Mouse (Mus musculus) lung, embryonic 14.5 days (tissue): ENCODE measurements around the gene Dok3. TPM values are rescaled to one million over a fixed set of nuclear protein-coding genes. Genes with fewer than 3 reads are reported as not detected.

ENCODE experiments used
- ATAC-seq: fragments of 200-750 bp; cut with Nextera tagmentation; 2 replicates; pipeline ENCODE4 v1.8.0; 2017; ENCODE audit warnings: mild to moderate bottlenecking, moderate TSS enrichment, moderate library complexity; ENCODE audit not compliant: insufficient read depth
- DNase-seq: peaks from one replicate; pipeline ENCODE4 v3.0.0-alpha.2; 2015
- H3K27ac ChIP-seq: fragments of 300-500 bp; sonication (generic); 2 replicates; pipeline ENCODE4 v1.5.1; 2014; ENCODE audit warnings: low read depth, mild to moderate bottlenecking, moderate library complexity
- H3K27me3 ChIP-seq: fragments of 300-500 bp; sonication (generic); 2 replicates; pipeline ENCODE4 v1.6.1; 2014; ENCODE audit warnings: low read length, control low read depth; ENCODE audit not compliant: insufficient read depth
- H3K36me3 ChIP-seq: fragments of 300-500 bp; sonication (generic); 2 replicates; pipeline ENCODE4 v1.6.1; 2014; ENCODE audit warnings: control low read depth; ENCODE audit not compliant: insufficient read depth
- H3K4me1 ChIP-seq: fragments of 300-500 bp; sonication (generic); 2 replicates; pipeline ENCODE4 v1.6.1; 2014; ENCODE audit warnings: antibody characterized with exemption, control low read depth; ENCODE audit not compliant: insufficient read depth
- H3K4me2 ChIP-seq: fragments of 300-500 bp; sonication (generic); 2 replicates; pipeline ENCODE4 v1.6.1; 2014; ENCODE audit warnings: mild to moderate bottlenecking
- H3K4me3 ChIP-seq: fragments of 300-500 bp; sonication (generic); 2 replicates; pipeline ENCODE4 v1.5.1; 2014; ENCODE audit warnings: low read depth, low read length
- H3K9ac ChIP-seq: fragments of 300-500 bp; sonication (generic); 2 replicates; pipeline ENCODE4 v1.6.1; 2014
- H3K9me3 ChIP-seq: fragments of 300-500 bp; sonication (generic); 2 replicates; pipeline ENCODE4 v1.6.1; 2016; ENCODE audit warnings: low read depth, low read length, control low read depth
- CTCF ChIP-seq: IDR thresholded peaks from 2 replicates; pipeline ENCODE4 v1.5.1; 2016; ENCODE audit warnings: antibody characterized with exemption, low read depth
- WGBS: fragments of 180-500 bp; shearing (Covaris S2); extraction: QIAGEN DNeasy Blood & Tissue Kit; methylation state at CpG from one replicate; pipeline ENCODE4 v1.1.7; 2014; 5-methylcytosine and 5-hydroxymethylcytosine counted together
- polyA plus RNA-seq: library from polyadenylated mRNA; unstranded; fragments of >200 nt; fragmentation: Nextera tagmentation; extraction: Ambion mirVana; gene quantifications from 2 replicates; pipeline ENCODE4 v1.2.1, GENCODE M21; 2014

Gene Dok3
- polyA plus RNA-seq, 1 experiment from 2014 or later, result 2.6 TPM

GRCm38 (mm10) chr13:55557499-55557898 is 28.4 kb upstream of the Dok3 start:
- DNase-seq (peak; percentile 10), ATAC-seq (no peak)
- TF ChIP-seq CTCF, result no peak
- H3K9ac ChIP-seq, result no peak overlapping the region
- H3K36me3 ChIP-seq, result peaks cover 49% of the 10 kb centered on the region
- H3K9me3 ChIP-seq, result no peaks in the 10 kb centered on the region
- H3K4me2 ChIP-seq, result no peak overlapping the region
- no peak overlapping the region for H3K27ac ChIP-seq
- no peaks in the 10 kb centered on the region for H3K4me1 ChIP-seq
- WGBS, result 71% methylated on average over 6 of the region's 6 CpGs
- H3K27me3 ChIP-seq, result no peaks in the 10 kb centered on the region
- no peak overlapping the region for H3K4me3 ChIP-seq

GRCm38 (mm10) chr13:55555921-55556320 is 26.8 kb upstream of the Dok3 start:
- WGBS, result 89% methylated on average over 9 of the region's 9 CpGs
- no peaks in the 10 kb centered on the region for H3K27me3 ChIP-seq

GRCm38 (mm10) chr13:55549061-55549460 is 20.0 kb upstream of the Dok3 start:
- TF ChIP-seq CTCF, result no peak
- H3K36me3 ChIP-seq, result peaks cover 86% of the 10 kb centered on the region
- H3K4me1 ChIP-seq, result no peaks in the 10 kb centered on the region
- ATAC-seq, result no peak
- H3K27ac ChIP-seq, result no peak overlapping the region
- H3K9ac ChIP-seq, result no peak overlapping the region
- 84% methylated on average over 15 of the region's 15 CpGs for WGBS
- no peak for DNase-seq
- no peak overlapping the region for H3K4me2 ChIP-seq
- no peak overlapping the region for H3K4me3 ChIP-seq
- H3K27me3 ChIP-seq, result no peaks in the 10 kb centered on the region
- H3K9me3 ChIP-seq, result no peaks in the 10 kb centered on the region

More at GRCm38 (mm10) chr13:55555921-55556320, 26.8 kb upstream of the Dok3 start:
- H3K4me3 ChIP-seq, result no peak overlapping the region
- H3K9me3 ChIP-seq, result no peaks in the 10 kb centered on the region
- no peaks in the 10 kb centered on the region for H3K4me1 ChIP-seq
- TF ChIP-seq CTCF, result no peak
- H3K36me3 ChIP-seq, result peaks cover 43% of the 10 kb centered on the region
- ATAC-seq, result no peak
- no peak for DNase-seq
- no peak overlapping the region for H3K4me2 ChIP-seq
- no peak overlapping the region for H3K27ac ChIP-seq
- no peak overlapping the region for H3K9ac ChIP-seq

GRCm38 (mm10) chr13:55548426-55548825 is 19.3 kb upstream of the Dok3 start:
- Histone ChIP-seq H3K27ac (no peak overlapping the region), H3K4me3 (no peak overlapping the region), H3K36me3 (peaks cover 85% of the 10 kb centered on the region), H3K27me3 (no peaks in the 10 kb centered on the region), H3K9ac (no peak overlapping the region), H3K4me2 (no peak overlapping the region), H3K9me3 (no peaks in the 10 kb centered on the region), H3K4me1 (no peaks in the 10 kb centered on the region)
- DNase-seq (no peak), ATAC-seq (no peak)
- TF ChIP-seq CTCF, result no peak
- WGBS, result 81% methylated on average over 5 of the region's 5 CpGs

GRCm38 (mm10) chr13:55547916-55548315 is 18.8 kb upstream of the Dok3 start:
- 88% methylated on average over 2 of the region's 2 CpGs for WGBS
- H3K4me3 ChIP-seq, result no peak overlapping the region

GRCm38 (mm10) chr13:55544792-55545191 is 15.7 kb upstream of the Dok3 start:
- H3K27ac ChIP-seq, result no peak overlapping the region
- no peak for DNase-seq
- no peaks in the 10 kb centered on the region for H3K4me1 ChIP-seq
- H3K4me2 ChIP-seq, result no peak overlapping the region
- peaks cover 97% of the 10 kb centered on the region for H3K36me3 ChIP-seq
- WGBS, result 87% methylated on average over 6 of the region's 6 CpGs
- no peaks in the 10 kb centered on the region for H3K27me3 ChIP-seq
- no peak overlapping the region for H3K9ac ChIP-seq
- H3K9me3 ChIP-seq, result no peaks in the 10 kb centered on the region
- no peak for TF ChIP-seq CTCF
- ATAC-seq, result no peak
- no peak overlapping the region for H3K4me3 ChIP-seq

More at GRCm38 (mm10) chr13:55547916-55548315, 18.8 kb upstream of the Dok3 start:
- ATAC-seq (no peak), DNase-seq (no peak)
- H3K9ac ChIP-seq, result no peak overlapping the region
- TF ChIP-seq CTCF, result no peak
- H3K4me1 ChIP-seq, result no peaks in the 10 kb centered on the region
- peaks cover 85% of the 10 kb centered on the region for H3K36me3 ChIP-seq
- H3K9me3 ChIP-seq, result no peaks in the 10 kb centered on the region
- no peak overlapping the region for H3K27ac ChIP-seq
- no peak overlapping the region for H3K4me2 ChIP-seq
- H3K27me3 ChIP-seq, result no peaks in the 10 kb centered on the region

- no peak overlapping the region for H3K9ac ChIP-seq
- no peak for TF ChIP-seq CTCF
- no peak for DNase-seq
- no peaks in the 10 kb centered on the region for H3K4me1 ChIP-seq
- no peaks in the 10 kb centered on the region for H3K9me3 ChIP-seq
- no peak overlapping the region for H3K4me2 ChIP-seq
- no peak overlapping the region for H3K4me3 ChIP-seq
- WGBS, result 89% methylated on average over 8 of the region's 8 CpGs
- peaks cover 97% of the 10 kb centered on the region for H3K36me3 ChIP-seq
- H3K27ac ChIP-seq, result no peak overlapping the region
- H3K27me3 ChIP-seq, result no peaks in the 10 kb centered on the region
- no peak for ATAC-seq
Observed at GRCm38 (mm10) chr13:55543447-55543846, 14.4 kb upstream of the Dok3 start.

- no peak for TF ChIP-seq CTCF
- no peak for DNase-seq
- H3K27ac ChIP-seq, result no peak overlapping the region
- no peak for ATAC-seq
- H3K4me3 ChIP-seq, result no peak overlapping the region
- H3K4me1 ChIP-seq, result no peaks in the 10 kb centered on the region
- 95% methylated on average over 4 of the region's 4 CpGs for WGBS
- no peaks in the 10 kb centered on the region for H3K27me3 ChIP-seq
- H3K36me3 ChIP-seq, result peaks cover 97% of the 10 kb centered on the region
- no peak overlapping the region for H3K4me2 ChIP-seq
- H3K9me3 ChIP-seq, result no peaks in the 10 kb centered on the region
- no peak overlapping the region for H3K9ac ChIP-seq
Observed at GRCm38 (mm10) chr13:55542891-55543290, 13.8 kb upstream of the Dok3 start.
